Mouse (Mus musculus) cerebellum, adult 2 months (tissue): Measurements from ENCODE around the gene Ifi211.
"Not testable (repeated sequence)": the region's sequence is repeated elsewhere in the genome, so short reads cannot be mapped to it uniquely, and the experiment has no call there.

Source experiments
- CTCF ChIP-seq: fragments of 200-500 bp; IDR thresholded peaks from 2 replicates; pipeline ENCODE4 v1.5.1; 2011; ENCODE audit warnings: low read depth, mild to moderate bottlenecking, control low read depth, low read length, moderate library complexity, borderline replicate concordance; ENCODE audit not compliant: insufficient read depth
- POLR2A ChIP-seq: fragments of 200-500 bp; IDR thresholded peaks from 2 replicates; pipeline ENCODE4 v1.6.1; 2011; ENCODE audit warnings: low read length, control low read depth, borderline replicate concordance; ENCODE audit not compliant: insufficient read depth

- TF ChIP-seq POLR2A, CTCF: not testable (repeated sequence)
Measured at GRCm38 (mm10) chr1:173941522-173941921, 28.7 kb upstream of the Ifi211 start.
